In the genomic region with DNA sequence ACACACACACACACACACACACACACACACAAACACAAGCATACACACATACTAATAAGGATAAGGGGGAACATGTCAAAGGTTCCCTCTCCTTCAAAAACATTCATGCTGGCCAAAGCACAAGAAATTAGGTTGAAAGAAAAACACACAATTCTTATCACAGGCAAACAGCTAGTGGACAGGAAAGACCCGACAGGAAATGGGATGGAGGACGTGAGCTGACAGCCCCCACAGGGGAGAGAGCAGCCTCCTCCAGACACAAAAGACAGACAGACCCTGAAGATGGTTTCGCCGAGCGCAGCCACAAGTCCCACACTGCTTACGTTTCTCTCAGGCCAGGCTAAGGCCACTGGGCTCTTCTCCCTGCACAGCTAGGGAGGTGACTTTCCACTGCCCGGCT, we compare ENCODE assay signal across 9 mouse cellular contexts. TPM values are rescaled to one million over a fixed set of nuclear protein-coding genes. Genes with fewer than 3 reads are reported as not detected.
DNase-seq lines count a peak whose midpoint lies in the region; ATAC-seq lines count a peak whose summit lies in the region.
"Had no signal": no experiment of that assay in that cellular context is flagged by ENCODE, and none has a peak within 500 bp of the region (broad histone marks: within the 10 kb centered on the region; RNA-seq: fewer than 3 reads in every experiment).

No protein-coding gene starts in this region.

- H3K9ac ChIP-seq in lung, embryonic 16.5 days (ENCODE audit: low read length) = peak overlapping the region; percentile 59
- H3K9ac ChIP-seq in heart, embryonic 15.5 days = peak overlapping the region; percentile 39
- H3K9ac ChIP-seq in liver, embryonic 16.5 days (ENCODE audit: low read depth, low read length) = no peak overlapping the region

- peak; percentile 97 for DNase-seq in heart, adult 11 months
- DNase-seq in heart, adult 8-10 months (ENCODE audit: low spot score) = no peak
- no peak for DNase-seq in lung, postnatal 25 days (ENCODE audit: low spot score)
- no peak for DNase-seq in layer of hippocampus, postnatal 36 days
- DNase-seq: cerebellum, adult 11 months had no signal

- H3K4me2 ChIP-seq in lung, embryonic 16.5 days (ENCODE audit: low read depth, low read length) = peak overlapping the region; percentile 38
- peak overlapping the region; percentile 53 for H3K4me2 ChIP-seq in heart, embryonic 15.5 days
- H3K4me2 ChIP-seq in liver, embryonic 16.5 days (ENCODE audit: low read depth, low read length) = no peak overlapping the region

- peak overlapping the region; percentile 91 for H3K27ac ChIP-seq in lung, embryonic 16.5 days (ENCODE audit: low read length)
- H3K27ac ChIP-seq in heart, embryonic 15.5 days = peak overlapping the region; percentile 94
- H3K27ac ChIP-seq in liver, embryonic 16.5 days (ENCODE audit: low read length) = peak overlapping the region; percentile 4; the same call in 1 of the 2 replicates

- H3K9me3 ChIP-seq in lung, embryonic 16.5 days (ENCODE audit: control insufficient read depth, low read length) = no peaks in the 10 kb centered on the region
- no peaks in the 10 kb centered on the region for H3K9me3 ChIP-seq in heart, embryonic 15.5 days (replicated peaks)
- no peaks in the 10 kb centered on the region for H3K9me3 ChIP-seq in liver, embryonic 16.5 days (replicated peaks; ENCODE audit: control insufficient read depth, low read length)

- H3K27me3 ChIP-seq in lung, embryonic 16.5 days (ENCODE audit: control insufficient read depth, insufficient read depth, low read depth, low read length) = no peaks in the 10 kb centered on the region
- no peaks in the 10 kb centered on the region for H3K27me3 ChIP-seq in heart, embryonic 15.5 days
- H3K27me3 ChIP-seq in liver, embryonic 16.5 days (ENCODE audit: control insufficient read depth, insufficient read depth, low read depth, low read length) = no peaks in the 10 kb centered on the region

- WGBS in lung, embryonic 16.5 days = 50% methylated on average over 7 of the region's 7 CpGs
- 49% methylated on average over 7 of the region's 7 CpGs for WGBS in heart, embryonic 15.5 days
- WGBS in liver, embryonic 16.5 days (ENCODE audit: insufficient replicate concordance) = 12% methylated on average over 7 of the region's 7 CpGs

- H3K36me3 ChIP-seq in lung, embryonic 16.5 days (ENCODE audit: control insufficient read depth, insufficient read depth, low read length) = peaks cover 30% of the 10 kb centered on the region
- H3K36me3 ChIP-seq in heart, embryonic 15.5 days = peaks cover 47% of the 10 kb centered on the region
- no peaks in the 10 kb centered on the region for H3K36me3 ChIP-seq in liver, embryonic 16.5 days (ENCODE audit: control insufficient read depth, insufficient read depth)

- H3K4me3 ChIP-seq in lung, embryonic 16.5 days (ENCODE audit: low read length) = peak overlapping the region; percentile 5; the same call in 1 of the 2 replicates
- H3K4me3 ChIP-seq in heart, embryonic 15.5 days = peak overlapping the region; percentile 30
- no peak overlapping the region for H3K4me3 ChIP-seq in liver, embryonic 16.5 days (ENCODE audit: low read depth, low read length)

- H3K4me1 ChIP-seq in lung, embryonic 16.5 days (replicated peaks; ENCODE audit: control insufficient read depth, insufficient read depth, low read length) = peaks cover 43% of the 10 kb centered on the region
- H3K4me1 ChIP-seq in heart, embryonic 15.5 days (replicated peaks) = peaks cover 70% of the 10 kb centered on the region
- peaks cover 26% of the 10 kb centered on the region for H3K4me1 ChIP-seq in liver, embryonic 16.5 days (ENCODE audit: control insufficient read depth, low read depth, low read length)

- peak; percentile 20; the same call in 1 of the 2 replicates for ATAC-seq in lung, embryonic 16.5 days (ENCODE audit: low read depth)
- ATAC-seq in heart, embryonic 15.5 days (replicated peaks; ENCODE audit: insufficient number of reproducible peaks, insufficient read depth, low FRiP score, low read depth) = peak; percentile 28; the same call in 1 of the 2 replicates
- ATAC-seq in liver, embryonic 16.5 days (ENCODE audit: low read depth) = peak; percentile 46
- no peak for ATAC-seq in frontal cortex, adult (ENCODE audit: low TSS enrichment)

RNA-seq across cellular contexts. Expression of gene Csnk1e, which starts 23.4 kb away (rescaled TPM):
- total RNA-seq in heart, adult 8-10 months (2022) = 10 to 100 TPM; 49.3 to 64.6 (median 56.6) TPM
- 54.7 and 58.0 TPM in 2 replicates for polyA plus RNA-seq in lung, embryonic 16.5 days (2015; fragmentation: Nextera tagmentation; extraction: Ambion mirVana)
- polyA plus RNA-seq in heart, embryonic 15.5 days (2015; fragmentation: Nextera tagmentation; extraction: Ambion mirVana) = 74.9 and 81.9 TPM in 2 replicates
- polyA plus RNA-seq in liver, embryonic 16.5 days (2015; fragmentation: Nextera tagmentation; extraction: Ambion mirVana) = 4.2 and 4.8 TPM in 2 replicates
- 100 to 1,000 TPM; 111 to 120 TPM for total RNA-seq in layer of hippocampus, postnatal 36 days (2021)

RNA-seq across cellular contexts. Expression of gene Tmem184b, which starts 28.6 kb away (rescaled TPM):
- total RNA-seq in heart, adult 8-10 months (2022) = 10 to 100 TPM; 34.6 to 46.1 (median 39.0) TPM
- 71.1 and 78.2 TPM in 2 replicates for polyA plus RNA-seq in lung, embryonic 16.5 days (2015; fragmentation: Nextera tagmentation; extraction: Ambion mirVana)
- 58.3 and 83.8 TPM in 2 replicates for polyA plus RNA-seq in heart, embryonic 15.5 days (2015; fragmentation: Nextera tagmentation; extraction: Ambion mirVana)
- polyA plus RNA-seq in liver, embryonic 16.5 days (2015; fragmentation: Nextera tagmentation; extraction: Ambion mirVana) = 10.4 and 12.1 TPM in 2 replicates
- total RNA-seq in layer of hippocampus, postnatal 36 days (2021) = 10 to 100 TPM; 50.5 to 51.0 TPM

Comparison
In these comparisons a context has a peak if more than half of its experiments do, and no peak if none do; other contexts are left out.
1. H3K27ac ChIP-seq: peak in every context shown above with its lines; median percentile 94 in heart, embryonic 15.5 days; 91 in lung, embryonic 16.5 days; 4 in liver, embryonic 16.5 days.